Mouse (Mus musculus): ENCODE results near the gene Gm21887.
A peak's percentile ranks its signal among the peaks of the same experiment; 100 is the strongest.
"Not testable (repeated sequence)": the region's sequence is repeated elsewhere in the genome, so short reads cannot be mapped to it uniquely, and the experiment has no call there.

Gene Gm21887

GRCm38 (mm10) chrX:170009016-170009750 is at the start of gene Gm21887:
TSS of gene Gm21887 (plus strand) at chrX:170009659.
- peak; percentile 95 for DNase-seq (ENCODE audit: low read depth)

- no peak for DNase-seq (ENCODE audit: low read depth)
Measured at GRCm38 (mm10) chrX:169969337-169969736, 40.1 kb upstream of the Gm21887 start.

- DNase-seq (ENCODE audit: low read depth), result peak; percentile 37
Measured at GRCm38 (mm10) chrX:169969765-169970164, 39.7 kb upstream of the Gm21887 start.

GRCm38 (mm10) chrX:169970546-169970945 is 38.9 kb upstream of the Gm21887 start:
- peak; percentile 33 for DNase-seq (ENCODE audit: low read depth)

DNA sequence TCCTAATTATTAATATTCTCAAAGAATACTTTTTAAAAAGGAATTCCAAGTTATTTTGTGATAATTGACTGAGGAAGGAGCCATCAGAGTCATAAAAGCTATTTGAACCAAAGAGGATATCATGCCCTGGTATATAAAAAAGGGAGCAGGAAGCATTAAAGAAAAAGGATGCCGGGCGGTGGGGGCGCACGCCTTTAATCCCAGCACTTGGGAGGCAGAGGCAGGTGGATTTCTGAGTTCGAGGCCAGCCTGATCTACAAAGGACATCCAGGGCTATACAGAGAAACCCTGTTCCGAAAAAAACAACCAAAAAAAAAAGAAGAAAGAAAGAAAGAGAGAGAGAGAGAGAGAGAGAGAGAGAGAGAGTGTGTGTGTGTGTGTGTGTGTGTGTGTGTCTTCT is 37.9 kb upstream of the Gm21887 start:
- not testable (repeated sequence) for DNase-seq (ENCODE audit: low read depth)

- peak; percentile 26 for DNase-seq (ENCODE audit: low read depth)
Measured at GRCm38 (mm10) chrX:169972131-169972530, 37.3 kb upstream of the Gm21887 start.

- DNase-seq (ENCODE audit: low read depth), result peak; percentile 89
Measured at GRCm38 (mm10) chrX:169972791-169973494, 36.5 kb upstream of the Gm21887 start.

GRCm38 (mm10) chrX:169973806-169974205 is 35.7 kb upstream of the Gm21887 start:
- DNase-seq (ENCODE audit: low read depth), result peak; percentile 41

DNA sequence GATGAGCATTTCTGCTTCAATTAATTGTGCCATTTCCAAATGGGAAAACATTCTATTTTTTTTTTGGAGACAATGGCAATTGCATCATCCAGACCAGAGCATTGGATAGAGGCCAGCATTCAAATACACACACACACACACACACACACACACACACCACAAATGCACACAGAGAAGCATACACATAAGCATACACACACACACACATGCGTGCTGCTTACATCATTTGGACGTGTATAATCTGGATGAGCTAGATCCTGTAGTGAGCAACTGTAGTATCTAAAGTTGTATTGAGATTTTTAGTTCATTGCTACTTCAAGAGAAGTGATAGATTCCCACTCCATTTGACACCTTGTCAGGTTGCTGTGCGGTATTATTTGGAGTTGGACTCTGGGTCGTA is 35.0 kb upstream of the Gm21887 start:
- peak; percentile 34 for DNase-seq (ENCODE audit: low read depth)

GRCm38 (mm10) chrX:169974974-169975373 is 34.5 kb upstream of the Gm21887 start:
- DNase-seq (ENCODE audit: low read depth), result peak; percentile 9

GRCm38 (mm10) chrX:169975681-169976131 is 33.8 kb upstream of the Gm21887 start:
- DNase-seq (ENCODE audit: low read depth), result not testable (repeated sequence)

GRCm38 (mm10) chrX:169976340-169976739 is 33.1 kb upstream of the Gm21887 start:
- not testable (repeated sequence) for DNase-seq (ENCODE audit: low read depth)

GRCm38 (mm10) chrX:169977856-169978435 is 31.5 kb upstream of the Gm21887 start:
- peak; percentile 28 for DNase-seq (ENCODE audit: low read depth)

- DNase-seq (ENCODE audit: low read depth), result peak; percentile 81
Measured at GRCm38 (mm10) chrX:169978436-169979381, 30.8 kb upstream of the Gm21887 start.

DNA sequence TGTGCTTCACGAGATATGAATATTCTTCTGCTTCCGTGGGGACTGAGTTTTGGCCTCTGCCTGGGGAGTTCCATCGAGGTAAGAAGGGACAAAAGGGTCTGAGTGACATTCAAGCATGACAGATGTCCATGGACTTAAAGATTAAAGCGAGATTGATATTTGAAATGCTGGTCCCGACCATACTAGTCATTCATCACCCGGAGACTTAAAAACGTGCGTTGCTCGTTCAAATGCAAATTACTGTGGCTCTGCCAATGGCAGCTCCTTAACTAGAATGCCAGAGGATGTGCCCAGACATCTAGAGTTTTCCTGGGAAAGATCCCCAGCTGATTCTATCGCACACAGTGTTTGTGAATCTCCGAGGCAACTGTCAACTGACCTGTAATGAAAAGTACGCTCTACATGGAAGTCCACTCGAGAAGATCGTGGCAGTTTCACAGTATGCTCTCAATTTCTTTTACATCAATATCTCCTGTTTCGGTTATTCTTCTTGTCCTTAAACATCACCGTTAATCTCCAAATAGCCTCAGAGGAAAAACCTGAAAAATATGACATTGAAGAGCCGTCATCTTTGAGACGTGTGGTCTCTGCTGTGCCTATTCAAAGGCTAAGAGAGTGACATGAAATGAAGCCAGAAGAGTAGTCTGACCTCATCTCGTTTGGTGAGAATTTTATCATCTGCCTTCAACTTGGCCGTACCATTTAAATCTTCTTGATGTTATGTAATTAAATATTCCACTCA is 29.8 kb upstream of the Gm21887 start:
- DNase-seq (ENCODE audit: low read depth), result peak; percentile 42

GRCm38 (mm10) chrX:169980203-169980556 is 29.3 kb upstream of the Gm21887 start:
- DNase-seq (ENCODE audit: low read depth), result peak; percentile 21

- peak; percentile 35 for DNase-seq (ENCODE audit: low read depth)
Measured at GRCm38 (mm10) chrX:169980809-169981289, 28.6 kb upstream of the Gm21887 start.

DNA sequence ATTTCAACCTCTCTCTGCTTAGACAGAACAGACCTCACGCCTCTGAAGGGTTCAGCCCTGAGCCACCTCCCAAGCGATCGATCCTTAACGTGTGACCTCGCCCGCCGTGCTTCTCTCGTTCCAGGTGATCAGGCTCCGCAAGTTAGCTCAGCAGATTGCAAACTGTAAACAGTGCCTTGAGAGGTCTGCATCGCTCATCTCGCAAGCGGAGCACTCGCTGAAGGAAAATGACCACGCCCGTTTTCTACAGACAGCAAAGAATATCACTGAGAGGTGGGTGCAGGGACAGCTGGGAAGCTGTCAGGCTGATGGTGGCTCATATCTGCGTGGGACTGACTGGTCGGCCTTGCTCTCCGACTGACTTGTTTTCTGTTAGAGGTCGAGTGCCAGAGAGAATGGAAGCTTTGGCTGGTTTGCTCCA is 27.7 kb upstream of the Gm21887 start:
- peak; percentile 19 for DNase-seq (ENCODE audit: low read depth)

DNA sequence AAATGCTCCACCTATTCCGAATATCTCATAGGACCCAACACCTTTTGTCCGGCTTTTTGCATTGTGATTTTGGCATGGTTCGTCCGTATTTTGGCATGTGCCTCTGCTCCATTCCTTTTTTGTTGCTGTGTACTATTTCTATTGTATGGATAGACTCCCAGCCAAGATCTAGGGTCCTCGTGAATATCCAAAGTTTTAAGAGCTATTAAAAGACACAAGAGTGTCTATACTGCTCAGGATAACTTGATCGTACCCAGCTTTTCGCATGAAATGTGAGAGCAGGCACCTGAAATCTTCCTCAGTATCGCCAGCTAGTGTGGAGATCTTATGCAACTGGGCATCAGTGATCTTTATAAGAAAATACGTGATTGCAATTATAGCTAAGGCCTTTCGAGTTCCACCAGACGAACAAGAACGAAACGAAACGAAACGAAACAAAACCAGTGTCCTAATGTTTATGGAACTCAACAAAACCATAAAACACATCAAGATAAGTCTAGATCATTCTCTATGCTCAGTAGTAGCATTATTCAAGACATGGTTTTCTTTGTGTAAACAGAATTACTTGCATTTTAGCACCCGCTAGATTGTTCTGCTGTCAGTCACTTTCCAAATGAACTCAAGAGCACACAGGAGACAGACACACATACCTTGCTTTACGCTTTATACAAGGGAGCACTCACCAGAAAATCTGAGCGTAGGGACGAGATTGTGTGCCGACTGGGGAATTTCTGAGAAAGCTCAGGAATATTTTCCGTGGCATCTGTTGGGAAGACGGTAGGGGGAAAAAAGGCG is 26.7 kb upstream of the Gm21887 start:
- peak; percentile 23 for DNase-seq (ENCODE audit: low read depth)

All from 416B (cell line).